Mouse (Mus musculus) brown adipose tissue, adult 24 weeks (tissue): ENCODE measurements around the gene Metrnl. TPM values are rescaled to one million over a fixed set of nuclear protein-coding genes. Genes with fewer than 3 reads are reported as not detected.
A peak's percentile ranks its signal among the peaks of the same experiment; 100 is the strongest.

Experiments used
- H3K27ac ChIP-seq: fragments of 200-500 bp; replicated peaks from 2 replicates; pipeline ENCODE4 v1.5.1; 2012; ENCODE audit warnings: low read depth, mild to moderate bottlenecking, low read length
- H3K4me1 ChIP-seq: fragments of 200-500 bp; 2 replicates; pipeline ENCODE4 v1.6.1; 2012; ENCODE audit warnings: low read length, mixed read lengths; ENCODE audit not compliant: control insufficient read depth, insufficient read depth, insufficient read length
- H3K4me3 ChIP-seq: fragments of 200-500 bp; 2 replicates; pipeline ENCODE4 v1.5.1; 2012; ENCODE audit warnings: low read depth, mild to moderate bottlenecking, low read length, moderate library complexity; ENCODE audit not compliant: insufficient read depth
- polyA plus RNA-seq: library from polyadenylated mRNA; stranded (reverse); fragments of >200 nt; gene quantifications from 2 replicates; pipeline ENCODE4 v1.2.4, GENCODE M21; 2012; ENCODE audit not compliant: missing spikeins, insufficient read depth, insufficient read length

Gene Metrnl
- polyA plus RNA-seq, 1 experiment = 12.5 TPM

GRCm38 (mm10) chr11:121702111-121702894 lies 959 bp downstream of the Metrnl start:
- peak overlapping the region; percentile 78 for H3K27ac ChIP-seq
- H3K4me1 ChIP-seq = 0 out of 2 replicates have a peak, but pooled peaks cover 3% of the 10 kb centered on the region

GRCm38 (mm10) chr11:121702895-121703618 lies 1.7 kb downstream of the Metrnl start:
- H3K27ac ChIP-seq = peak overlapping the region; percentile 78
- H3K4me1 ChIP-seq = 0 out of 2 replicates have a peak, but pooled peaks cover 3% of the 10 kb centered on the region
- H3K4me3 ChIP-seq = peak overlapping the region; percentile 78

More at GRCm38 (mm10) chr11:121702111-121702894, 959 bp downstream of the Metrnl start:
- H3K4me3 ChIP-seq = peak overlapping the region; percentile 78

- Histone ChIP-seq H3K4me1 (0 out of 2 replicates have a peak, but pooled peaks cover 3% of the 10 kb centered on the region), H3K4me3 (peak overlapping the region; percentile 78), H3K27ac (peak overlapping the region; percentile 56)
Measured at GRCm38 (mm10) chr11:121703619-121704215, 2.4 kb downstream of the Metrnl start.

GRCm38 (mm10) chr11:121706521-121707005 lies 5.2 kb downstream of the Metrnl start:
- Histone ChIP-seq H3K27ac (no peak overlapping the region), H3K4me1 (0 out of 2 replicates have a peak, but pooled peaks cover 3% of the 10 kb centered on the region), H3K4me3 (peak overlapping the region; percentile 5; the same call in 1 of the 2 replicates)

- no peak overlapping the region for H3K4me3 ChIP-seq
- no peak overlapping the region for H3K27ac ChIP-seq
- peaks cover 11% of the 10 kb centered on the region for H3K4me1 ChIP-seq
Measured at GRCm38 (mm10) chr11:121709278-121709677, 7.9 kb downstream of the Metrnl start.

GRCm38 (mm10) chr11:121710245-121710644 lies 8.9 kb downstream of the Metrnl start:
- H3K4me3 ChIP-seq = no peak overlapping the region
- H3K4me1 ChIP-seq = peaks cover 11% of the 10 kb centered on the region
- H3K27ac ChIP-seq = no peak overlapping the region

- Histone ChIP-seq H3K27ac (peak overlapping the region; percentile 50), H3K4me3 (no peak overlapping the region), H3K4me1 (peaks cover 11% of the 10 kb centered on the region)
Measured at GRCm38 (mm10) chr11:121712987-121713386, 11.6 kb downstream of the Metrnl start.

GRCm38 (mm10) chr11:121713569-121713968 lies 12.2 kb downstream of the Metrnl start:
- H3K4me1 ChIP-seq = peaks cover 11% of the 10 kb centered on the region
- H3K4me3 ChIP-seq = no peak overlapping the region
- peak overlapping the region; percentile 50 for H3K27ac ChIP-seq

- no peak overlapping the region for H3K4me3 ChIP-seq
- no peak overlapping the region for H3K27ac ChIP-seq
- peaks cover 11% of the 10 kb centered on the region for H3K4me1 ChIP-seq
Measured at GRCm38 (mm10) chr11:121714745-121715485, 13.6 kb downstream of the Metrnl start.

- Histone ChIP-seq H3K4me3 (no peak overlapping the region), H3K4me1 (peaks cover 8% of the 10 kb centered on the region), H3K27ac (no peak overlapping the region)
Measured at GRCm38 (mm10) chr11:121717724-121718123, 16.4 kb downstream of the Metrnl start.

GRCm38 (mm10) chr11:121720752-121721151 lies 19.4 kb downstream of the Metrnl start:
- Histone ChIP-seq H3K4me1 (no peaks in the 10 kb centered on the region), H3K4me3 (no peak overlapping the region), H3K27ac (no peak overlapping the region)

- Histone ChIP-seq H3K27ac (no peak overlapping the region), H3K4me3 (no peak overlapping the region)
Measured at GRCm38 (mm10) chr11:121722434-121722833, 21.1 kb downstream of the Metrnl start.

GRCm38 (mm10) chr11:121726625-121727024 lies 25.3 kb downstream of the Metrnl start:
- no peak overlapping the region for H3K4me3 ChIP-seq
- no peak overlapping the region for H3K27ac ChIP-seq
- H3K4me1 ChIP-seq = no peaks in the 10 kb centered on the region

More at GRCm38 (mm10) chr11:121722434-121722833, 21.1 kb downstream of the Metrnl start:
- no peaks in the 10 kb centered on the region for H3K4me1 ChIP-seq

GRCm38 (mm10) chr11:121734184-121734583 lies 32.8 kb downstream of the Metrnl start:
- no peak overlapping the region for H3K27ac ChIP-seq
- no peak overlapping the region for H3K4me3 ChIP-seq
- H3K4me1 ChIP-seq = no peaks in the 10 kb centered on the region
